In genomic region chr3:94372038-94372437, GRCm38 (mm10) we compare ENCODE assay signal across 9 mouse cellular contexts. TPM values are rescaled to one million over a fixed set of nuclear protein-coding genes. Genes with fewer than 3 reads are reported as not detected.
DNase-seq lines count a peak whose midpoint lies in the region; ATAC-seq and TF ChIP-seq lines count a peak whose summit lies in the region.
"Had no signal": no experiment of that assay in that cellular context is flagged by ENCODE, and none has a peak within 500 bp of the region (broad histone marks: within the 10 kb centered on the region; RNA-seq: fewer than 3 reads in every experiment).

No protein-coding gene starts in this region.

- 0 out of 2 replicates have a peak overlapping the region, but pooled peaks have one; percentile 1 for H3K9ac ChIP-seq in hindbrain, embryonic 13.5 days
- peak overlapping the region; percentile 42; the same call in 1 of the 2 replicates for H3K9ac ChIP-seq in embryonic facial prominence, embryonic 14.5 days (ENCODE audit: low read depth, low read length)
- no peak overlapping the region; the same call in 1 of the 2 replicates for H3K9ac ChIP-seq in heart, postnatal 0 days (replicated peaks; ENCODE audit: low read depth, low read length)
- no peak overlapping the region for H3K9ac ChIP-seq in midbrain, embryonic 12.5 days (replicated peaks)

- peaks cover 19% of the 10 kb centered on the region for H3K27me3 ChIP-seq in hindbrain, embryonic 13.5 days
- H3K27me3 ChIP-seq in hindbrain, embryonic 10.5 days (ENCODE audit: insufficient read depth, poor library complexity, severe bottlenecking), result peaks cover 49% of the 10 kb centered on the region
- no peaks in the 10 kb centered on the region for H3K27me3 ChIP-seq in embryonic facial prominence, embryonic 14.5 days (replicated peaks; ENCODE audit: control insufficient read depth, insufficient read depth, low read length)
- H3K27me3 ChIP-seq in heart, postnatal 0 days (ENCODE audit: control insufficient read depth, insufficient read depth, low read length), result no peaks in the 10 kb centered on the region
- peaks cover 30% of the 10 kb centered on the region for H3K27me3 ChIP-seq in midbrain, embryonic 12.5 days

- no peaks in the 10 kb centered on the region for H3K9me3 ChIP-seq in hindbrain, embryonic 13.5 days
- H3K9me3 ChIP-seq in hindbrain, embryonic 10.5 days, result no peaks in the 10 kb centered on the region
- H3K9me3 ChIP-seq in embryonic facial prominence, embryonic 14.5 days (ENCODE audit: control insufficient read depth, low read length), result no peaks in the 10 kb centered on the region
- H3K9me3 ChIP-seq in heart, postnatal 0 days (replicated peaks; ENCODE audit: control insufficient read depth, low read length), result no peaks in the 10 kb centered on the region
- H3K9me3 ChIP-seq in midbrain, embryonic 12.5 days, result no peaks in the 10 kb centered on the region

- no peak for DNase-seq in hindbrain, embryonic 10.5 days (ENCODE audit: low spot score)
- DNase-seq in embryonic facial prominence, embryonic 14.5 days (ENCODE audit: low spot score), result no peak
- no peak for DNase-seq in heart, postnatal 0 days (ENCODE audit: low spot score)
- DNase-seq in spleen, postnatal 4 days (ENCODE audit: low spot score in 2 of 2), result no peak
- DNase-seq in adrenal gland, postnatal 36 days, result no peak

- H3K4me3 ChIP-seq in hindbrain, embryonic 13.5 days, result no peak overlapping the region
- no peak overlapping the region for H3K4me3 ChIP-seq in hindbrain, embryonic 10.5 days
- H3K4me3 ChIP-seq in embryonic facial prominence, embryonic 14.5 days (ENCODE audit: low read depth, low read length), result no peak overlapping the region; the same call in 1 of the 2 replicates
- H3K4me3 ChIP-seq in heart, postnatal 0 days (ENCODE audit: low read depth, low read length), result peak overlapping the region; percentile 25
- no peak overlapping the region for H3K4me3 ChIP-seq in midbrain, embryonic 12.5 days

- peak overlapping the region; percentile 35 for H3K4me2 ChIP-seq in hindbrain, embryonic 13.5 days
- H3K4me2 ChIP-seq in embryonic facial prominence, embryonic 14.5 days (ENCODE audit: low read depth, low read length), result peak overlapping the region; percentile 49
- peak overlapping the region; percentile 48 for H3K4me2 ChIP-seq in heart, postnatal 0 days (ENCODE audit: low read depth, low read length)
- peak overlapping the region; percentile 30 for H3K4me2 ChIP-seq in midbrain, embryonic 12.5 days (replicated peaks)

- H3K36me3 ChIP-seq in hindbrain, embryonic 13.5 days, result no peaks in the 10 kb centered on the region
- H3K36me3 ChIP-seq in hindbrain, embryonic 10.5 days, result no peaks in the 10 kb centered on the region
- H3K36me3 ChIP-seq in embryonic facial prominence, embryonic 14.5 days (ENCODE audit: control insufficient read depth, insufficient read depth, low read length), result no peaks in the 10 kb centered on the region
- H3K36me3 ChIP-seq in heart, postnatal 0 days (replicated peaks; ENCODE audit: control insufficient read depth, insufficient read depth, low read length), result no peaks in the 10 kb centered on the region
- no peaks in the 10 kb centered on the region for H3K36me3 ChIP-seq in midbrain, embryonic 12.5 days

- no peak for TF ChIP-seq EP300 in heart, postnatal 0 days (IDR thresholded peaks at IDR 0.05; ENCODE audit: low read depth)

- ATAC-seq in hindbrain, embryonic 13.5 days (ENCODE audit: low FRiP score), result 0 out of 2 replicates have a peak, but pooled peaks have one; percentile 5
- ATAC-seq in embryonic facial prominence, embryonic 14.5 days (ENCODE audit: low read depth), result peak; percentile 14; the same call in 1 of the 2 replicates
- no peak for ATAC-seq in heart, postnatal 0 days (ENCODE audit: insufficient read depth, low read depth)
- peak; percentile 6; the same call in 1 of the 2 replicates for ATAC-seq in midbrain, embryonic 12.5 days (ENCODE audit: low FRiP score, low read depth)
- no peak for ATAC-seq in activated CD4-positive, CD25-positive, alpha-beta regulatory T cell, adult 4 months

- H3K27ac ChIP-seq in hindbrain, embryonic 13.5 days, result no peak overlapping the region
- H3K27ac ChIP-seq in hindbrain, embryonic 10.5 days, result no peak overlapping the region; the same call in 1 of the 2 replicates
- no peak overlapping the region for H3K27ac ChIP-seq in embryonic facial prominence, embryonic 14.5 days (replicated peaks; ENCODE audit: low read depth, low read length)
- peak overlapping the region; percentile 47; the same call in 1 of the 2 replicates for H3K27ac ChIP-seq in heart, postnatal 0 days (ENCODE audit: low read depth)
- H3K27ac ChIP-seq in midbrain, embryonic 12.5 days (replicated peaks), result no peak overlapping the region

- 0% methylated on average over 3 of the region's 3 CpGs for WGBS in hindbrain, embryonic 13.5 days
- WGBS in hindbrain, embryonic 10.5 days, result 0% methylated on average over 3 of the region's 3 CpGs
- 5% methylated on average over 3 of the region's 3 CpGs for WGBS in embryonic facial prominence, embryonic 14.5 days
- 5% methylated on average over 3 of the region's 3 CpGs for WGBS in heart, postnatal 0 days
- 0% methylated on average over 1 of the region's 3 CpGs for WGBS in midbrain, embryonic 12.5 days

- peaks cover 24% of the 10 kb centered on the region for H3K4me1 ChIP-seq in hindbrain, embryonic 13.5 days (replicated peaks)
- H3K4me1 ChIP-seq in hindbrain, embryonic 10.5 days (replicated peaks), result peaks cover 33% of the 10 kb centered on the region
- H3K4me1 ChIP-seq in embryonic facial prominence, embryonic 14.5 days (ENCODE audit: control insufficient read depth, insufficient read depth, low read length), result peaks cover 22% of the 10 kb centered on the region
- peaks cover 17% of the 10 kb centered on the region; the same call in 1 of the 2 replicates for H3K4me1 ChIP-seq in heart, postnatal 0 days (ENCODE audit: control insufficient read depth, insufficient read depth)
- peaks cover 26% of the 10 kb centered on the region for H3K4me1 ChIP-seq in midbrain, embryonic 12.5 days

- TF ChIP-seq CTCF in heart, postnatal 0 days (IDR thresholded peaks at IDR 0.05; ENCODE audit: low read depth), result no peak

RNA-seq across cellular contexts. Expression of gene Rorc, which starts 0.6 kb away (rescaled TPM):
- polyA plus RNA-seq in hindbrain, embryonic 13.5 days (2015; fragmentation: Nextera tagmentation; extraction: Ambion mirVana), result 0.42 and 0.50 TPM in 2 replicates
- polyA plus RNA-seq in hindbrain, embryonic 10.5 days (2016; fragmentation: Nextera tagmentation; extraction: Ambion mirVana), result 0.13 and 0.30 TPM in 2 replicates
- 2.5 and 2.8 TPM in 2 replicates for polyA plus RNA-seq in embryonic facial prominence, embryonic 14.5 days (2014; fragmentation: Nextera tagmentation; extraction: Ambion mirVana)
- 37.2 and 55.0 TPM in 2 replicates for total RNA-seq in heart, postnatal 0 days (2014; rRNA removed; ENCODE audit: low replicate concordance)
- polyA plus RNA-seq in heart, postnatal 0 days (2015; fragmentation: Nextera tagmentation; extraction: Ambion mirVana), result 13.5 and 17.1 TPM in 2 replicates
- polyA plus RNA-seq in midbrain, embryonic 12.5 days (2016; fragmentation: Nextera tagmentation; extraction: Ambion mirVana), result 0.18 and 0.28 TPM in 2 replicates
- 10 to 100 TPM; 19.0 to 20.2 TPM for total RNA-seq in adrenal gland, postnatal 36 days (2021)
- 1 to 10 TPM; 6.5 to 7.4 TPM for polyA plus RNA-seq in activated CD4-positive, CD25-positive, alpha-beta regulatory T cell, adult 4 months (2017; shearing (Covaris generic))

RNA-seq across cellular contexts. Expression of gene C2cd4d, which starts 9.8 kb away (rescaled TPM):
- polyA plus RNA-seq in hindbrain, embryonic 13.5 days (2015; fragmentation: Nextera tagmentation; extraction: Ambion mirVana), result 1.7 and 1.8 TPM in 2 replicates
- 0.32 and 1.2 TPM in 2 replicates for polyA plus RNA-seq in hindbrain, embryonic 10.5 days (2016; fragmentation: Nextera tagmentation; extraction: Ambion mirVana)
- polyA plus RNA-seq in embryonic facial prominence, embryonic 14.5 days (2014; fragmentation: Nextera tagmentation; extraction: Ambion mirVana), result 2.1 and 2.9 TPM in 2 replicates
- not detected in 2 replicates for total RNA-seq in heart, postnatal 0 days (2014; rRNA removed; ENCODE audit: low replicate concordance)
- polyA plus RNA-seq in heart, postnatal 0 days (2015; fragmentation: Nextera tagmentation; extraction: Ambion mirVana), result 0.15 and 0.30 TPM in 2 replicates
- 1.9 and 3.3 TPM in 2 replicates for polyA plus RNA-seq in midbrain, embryonic 12.5 days (2016; fragmentation: Nextera tagmentation; extraction: Ambion mirVana)
- under 1 TPM; 0.36 to 0.40 TPM for total RNA-seq in adrenal gland, postnatal 36 days (2021)
- not detected for polyA plus RNA-seq in activated CD4-positive, CD25-positive, alpha-beta regulatory T cell, adult 4 months (2017; shearing (Covaris generic))

RNA-seq across cellular contexts. Expression of gene Lingo4, which starts 26.3 kb away (rescaled TPM):
- polyA plus RNA-seq in hindbrain, embryonic 13.5 days (2015; fragmentation: Nextera tagmentation; extraction: Ambion mirVana), result 0.81 and 0.96 TPM in 2 replicates
- polyA plus RNA-seq in hindbrain, embryonic 10.5 days (2016; fragmentation: Nextera tagmentation; extraction: Ambion mirVana), result 0.66 and 1.2 TPM in 2 replicates
- 0.07 and 0.08 TPM in 2 replicates for polyA plus RNA-seq in embryonic facial prominence, embryonic 14.5 days (2014; fragmentation: Nextera tagmentation; extraction: Ambion mirVana)
- not detected in 2 replicates for total RNA-seq in heart, postnatal 0 days (2014; rRNA removed; ENCODE audit: low replicate concordance)
- polyA plus RNA-seq in heart, postnatal 0 days (2015; fragmentation: Nextera tagmentation; extraction: Ambion mirVana), result 0.19 and 0.25 TPM in 2 replicates
- polyA plus RNA-seq in midbrain, embryonic 12.5 days (2016; fragmentation: Nextera tagmentation; extraction: Ambion mirVana), result 0.68 and 0.71 TPM in 2 replicates
- under 1 TPM; 0.66 to 0.73 TPM for total RNA-seq in adrenal gland, postnatal 36 days (2021)
- polyA plus RNA-seq in activated CD4-positive, CD25-positive, alpha-beta regulatory T cell, adult 4 months (2017; shearing (Covaris generic)), result 1 to 10 TPM in 1 of 2 experiments, under 1 TPM in 1; 0.29 to 1.4 TPM

RNA-seq across cellular contexts. Expression of gene Them5, which starts 30.1 kb away (rescaled TPM):
- 0.13 TPM in 1 of 2 replicates, not detected in the other for polyA plus RNA-seq in hindbrain, embryonic 13.5 days (2015; fragmentation: Nextera tagmentation; extraction: Ambion mirVana)
- polyA plus RNA-seq in hindbrain, embryonic 10.5 days (2016; fragmentation: Nextera tagmentation; extraction: Ambion mirVana), result not detected in 2 replicates
- 20.3 and 26.2 TPM in 2 replicates for polyA plus RNA-seq in embryonic facial prominence, embryonic 14.5 days (2014; fragmentation: Nextera tagmentation; extraction: Ambion mirVana)
- total RNA-seq in heart, postnatal 0 days (2014; rRNA removed; ENCODE audit: low replicate concordance), result not detected in 2 replicates
- polyA plus RNA-seq in heart, postnatal 0 days (2015; fragmentation: Nextera tagmentation; extraction: Ambion mirVana), result 0.10 TPM in 1 of 2 replicates, not detected in the other
- polyA plus RNA-seq in midbrain, embryonic 12.5 days (2016; fragmentation: Nextera tagmentation; extraction: Ambion mirVana), result not detected in 2 replicates
- not detected for total RNA-seq in adrenal gland, postnatal 36 days (2021)
- polyA plus RNA-seq in activated CD4-positive, CD25-positive, alpha-beta regulatory T cell, adult 4 months (2017; shearing (Covaris generic)), result not detected
- total RNA-seq: adrenal gland, adult 18-20 months had no signal

RNA-seq across cellular contexts. Expression of gene Tdrkh, which starts 41.0 kb away (rescaled TPM):
- polyA plus RNA-seq in hindbrain, embryonic 13.5 days (2015; fragmentation: Nextera tagmentation; extraction: Ambion mirVana), result 58.8 and 59.7 TPM in 2 replicates
- 39.6 and 46.1 TPM in 2 replicates for polyA plus RNA-seq in hindbrain, embryonic 10.5 days (2016; fragmentation: Nextera tagmentation; extraction: Ambion mirVana)
- polyA plus RNA-seq in embryonic facial prominence, embryonic 14.5 days (2014; fragmentation: Nextera tagmentation; extraction: Ambion mirVana), result 8.9 and 9.7 TPM in 2 replicates
- 0.34 and 6.5 TPM in 2 replicates for total RNA-seq in heart, postnatal 0 days (2014; rRNA removed; ENCODE audit: low replicate concordance)
- polyA plus RNA-seq in heart, postnatal 0 days (2015; fragmentation: Nextera tagmentation; extraction: Ambion mirVana), result 7.5 and 7.7 TPM in 2 replicates
- polyA plus RNA-seq in midbrain, embryonic 12.5 days (2016; fragmentation: Nextera tagmentation; extraction: Ambion mirVana), result 54.7 and 63.6 TPM in 2 replicates
- 10 to 100 TPM in 1 of 2 experiments, 1 to 10 TPM in 1; 7.4 to 10.6 TPM for total RNA-seq in adrenal gland, postnatal 36 days (2021)
- 1 to 10 TPM; 4.9 to 6.1 TPM for polyA plus RNA-seq in activated CD4-positive, CD25-positive, alpha-beta regulatory T cell, adult 4 months (2017; shearing (Covaris generic))

Comparison
In these comparisons a context has a peak if more than half of its experiments do, and no peak if none do; other contexts are left out.
1. ATAC-seq: peak in hindbrain, embryonic 13.5 days (single experiment), embryonic facial prominence, embryonic 14.5 days (single experiment) and midbrain, embryonic 12.5 days (single experiment); none in heart, postnatal 0 days (single experiment) and activated CD4-positive, CD25-positive, alpha-beta regulatory T cell, adult 4 months (single experiment).
2. H3K9ac ChIP-seq: peak in hindbrain, embryonic 13.5 days (single experiment) and embryonic facial prominence, embryonic 14.5 days (single experiment); none in heart, postnatal 0 days (single experiment) and midbrain, embryonic 12.5 days (single experiment).
3. Peak in every context shown above with its lines, with median percentiles within 50 percentile points of each other: H3K4me2 ChIP-seq.